Comparison of ENCODE assay signal across 23 mouse cellular contexts in the genomic region with DNA sequence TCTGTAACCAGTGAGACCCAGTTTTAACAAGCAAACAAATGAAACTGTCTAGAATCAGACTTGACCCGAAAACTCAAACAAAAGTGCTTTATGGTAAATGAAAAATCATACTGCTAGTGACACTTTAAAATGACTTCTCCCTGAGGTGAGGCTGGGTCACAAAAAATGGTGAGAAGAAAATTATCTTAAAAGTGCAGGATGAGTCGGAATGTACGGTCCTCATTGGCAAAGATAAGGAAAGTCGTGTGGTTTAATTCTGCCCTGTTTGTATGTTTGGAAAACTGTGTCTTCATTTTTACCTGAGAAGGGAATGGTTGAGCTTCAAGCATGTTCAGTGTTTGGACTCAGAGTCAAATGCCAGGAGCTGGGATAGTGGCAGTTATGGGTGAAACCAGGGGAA. TPM values are rescaled to one million over a fixed set of nuclear protein-coding genes. Genes with fewer than 3 reads are reported as not detected.
"Had no signal": no experiment of that assay in that cellular context is flagged by ENCODE, and none has a peak within 500 bp of the region (broad histone marks: within the 10 kb centered on the region; RNA-seq: fewer than 3 reads in every experiment).

No protein-coding gene starts in this region.

- H3K27ac ChIP-seq: limb, embryonic 15.5 days; macrophage; neural tube, embryonic 15.5 days had no signal

- H3K36me3 ChIP-seq: limb, embryonic 15.5 days; neural tube, embryonic 15.5 days had no signal

- H3K9me3 ChIP-seq: limb, embryonic 15.5 days; neural tube, embryonic 15.5 days had no signal

- H3K9ac ChIP-seq: limb, embryonic 15.5 days; lung, embryonic 14.5 days; neural tube, embryonic 15.5 days had no signal

- H3K4me3 ChIP-seq: limb, embryonic 15.5 days; myocyte; neural tube, embryonic 15.5 days had no signal

- H3K4me1 ChIP-seq: limb, embryonic 15.5 days; neural tube, embryonic 15.5 days had no signal

- DNase-seq: kidney, adult 11 months; kidney, postnatal 10 days; kidney, postnatal 4 days; lung, embryonic 14.5 days; lung, postnatal 14 days; midbrain, embryonic 14.5 days; right cerebral cortex, adult 18-20 months; right cerebral cortex, postnatal 25 days; thymus, adult 18-20 months; thymus, postnatal 14 days had no signal

- H3K27me3 ChIP-seq: limb, embryonic 15.5 days; neural tube, embryonic 15.5 days had no signal

- H3K4me2 ChIP-seq: limb, embryonic 15.5 days; lung, embryonic 14.5 days; neural tube, embryonic 15.5 days had no signal

RNA-seq across cellular contexts. Expression of a gene that starts 2.4 kb away (rescaled TPM):
- total RNA-seq: layer of hippocampus, adult 8-10 months; layer of hippocampus, postnatal 25 days; left cerebral cortex, adult 8-10 months; left cerebral cortex, postnatal 25 days had no signal
- polyA plus RNA-seq: intestine, embryonic 14.5 days; kidney, embryonic 14.5 days; limb, embryonic 11.5 days; limb, embryonic 15.5 days; lung, embryonic 14.5 days; macrophage; midbrain, embryonic 14.5 days; myocyte; neural tube, embryonic 11.5 days; neural tube, embryonic 15.5 days; small intestine, adult 2 months had no signal
